Mouse (Mus musculus) cerebellum, adult 2 months (tissue): ENCODE measurements around the gene Gm38431. TPM values are rescaled to one million over a fixed set of nuclear protein-coding genes. Genes with fewer than 3 reads are reported as not detected.

Source experiments
- DNase-seq, 2 experiments: peaks; one replicate each; pipeline ENCODE4 v3.0.0; 2021
- H3K27ac ChIP-seq: fragments of 200-500 bp; 2 replicates; pipeline ENCODE4 v1.5.1; 2012; ENCODE audit warnings: low read length, control low read depth, inconsistent platforms; ENCODE audit not compliant: insufficient read depth
- H3K27me3 ChIP-seq: fragments of 200-500 bp; 2 replicates; pipeline ENCODE4 v1.6.1; 2012; ENCODE audit warnings: inconsistent platforms, mild to moderate bottlenecking, low read length, moderate library complexity; ENCODE audit not compliant: control insufficient read depth, insufficient read depth
- H3K4me1 ChIP-seq: fragments of 200-500 bp; 2 replicates; pipeline ENCODE4 v1.6.1; 2011; ENCODE audit warnings: low read length; ENCODE audit not compliant: control insufficient read depth, insufficient read depth
- H3K4me3 ChIP-seq: fragments of 200-500 bp; replicated peaks from 2 replicates; pipeline ENCODE3; 2011; ENCODE audit warnings: mild to moderate bottlenecking, low read depth, low read length, control low read depth; ENCODE audit not compliant: insufficient read depth
- CTCF ChIP-seq: fragments of 200-500 bp; IDR thresholded peaks from 2 replicates; pipeline ENCODE4 v1.5.1; 2011; ENCODE audit warnings: low read depth, mild to moderate bottlenecking, control low read depth, low read length, moderate library complexity, borderline replicate concordance; ENCODE audit not compliant: insufficient read depth
- POLR2A ChIP-seq: fragments of 200-500 bp; IDR thresholded peaks from 2 replicates; pipeline ENCODE4 v1.6.1; 2011; ENCODE audit warnings: low read length, control low read depth, borderline replicate concordance; ENCODE audit not compliant: insufficient read depth
- WGBS: fragments of 180-500 bp; shearing (Covaris S2); methylation state at CpG from one replicate; pipeline ENCODE4 v1.1.7; 2018; 5-methylcytosine and 5-hydroxymethylcytosine counted together
- polyA plus RNA-seq: library from polyadenylated mRNA; depleted of rRNA; stranded (reverse); fragments of >200 nt; gene quantifications from 2 replicates; pipeline ENCODE4 v1.2.3, GENCODE M21; 2012; rRNA removed

Gene Gm38431
- 2.6 and 4.1 TPM in 2 replicates for polyA plus RNA-seq

- Histone ChIP-seq H3K27me3 (no peaks in the 10 kb centered on the region), H3K4me3 (peak within 1 kb of the TSS; percentile 93), H3K27ac (no peak within 1 kb of the TSS), H3K4me1 (peaks cover 9% of the 10 kb centered on the region)
- TF ChIP-seq POLR2A (peak; percentile 64), CTCF (no peak)
- WGBS = under 1% methylated on average over 54 of the region's 54 CpGs
- peak; percentile 97 to 99 for DNase-seq
These were observed at the start of gene Gm38431, which contains the start of gene Raver1 for GRCm38 (mm10) chr9:21091707-21092320. Gm38431 (minus strand) TSS chr9:21091997. Raver1 (minus strand) TSS chr9:21092008.

- Histone ChIP-seq H3K27ac (no peak overlapping the region), H3K4me1 (no peaks in the 10 kb centered on the region), H3K4me3 (no peak overlapping the region), H3K27me3 (no peaks in the 10 kb centered on the region)
- TF ChIP-seq CTCF = no peak
- TF ChIP-seq POLR2A = no peak
- no peak for DNase-seq
- WGBS = 87% methylated on average over 4 of the region's 4 CpGs
These were observed 46.6 kb upstream of the Gm38431 start for GRCm38 (mm10) chr9:21138386-21138785.

GRCm38 (mm10) chr9:21137229-21137628 is 45.4 kb upstream of the Gm38431 start:
- TF ChIP-seq CTCF (peak; percentile 63), POLR2A (no peak)
- Histone ChIP-seq H3K27ac (no peak overlapping the region), H3K4me3 (no peak overlapping the region), H3K4me1 (no peaks in the 10 kb centered on the region), H3K27me3 (no peaks in the 10 kb centered on the region)
- DNase-seq = peak; percentile 47 to 58
- WGBS = 48% methylated on average over 3 of the region's 3 CpGs

- no peaks in the 10 kb centered on the region for H3K27me3 ChIP-seq
- 86% methylated on average over 6 of the region's 6 CpGs for WGBS
- no peak for TF ChIP-seq CTCF
- no peak for TF ChIP-seq POLR2A
- no peak for DNase-seq
- H3K4me1 ChIP-seq = no peaks in the 10 kb centered on the region
- H3K27ac ChIP-seq = no peak overlapping the region
- no peak overlapping the region for H3K4me3 ChIP-seq
These were observed 44.6 kb upstream of the Gm38431 start for GRCm38 (mm10) chr9:21136401-21136800.

GRCm38 (mm10) chr9:21135941-21136381 is 44.2 kb upstream of the Gm38431 start:
- DNase-seq = no peak
- TF ChIP-seq CTCF (no peak), POLR2A (no peak)
- WGBS = 64% methylated on average over 1 of the region's 1 CpGs
- no peak overlapping the region for H3K27ac ChIP-seq
- no peaks in the 10 kb centered on the region for H3K27me3 ChIP-seq
- no peaks in the 10 kb centered on the region for H3K4me1 ChIP-seq
- no peak overlapping the region for H3K4me3 ChIP-seq

- no peak overlapping the region for H3K27ac ChIP-seq
- H3K4me1 ChIP-seq = no peaks in the 10 kb centered on the region
- H3K27me3 ChIP-seq = no peaks in the 10 kb centered on the region
- WGBS = 84% methylated on average over 4 of the region's 4 CpGs
- no peak overlapping the region for H3K4me3 ChIP-seq
- no peak for DNase-seq
- TF ChIP-seq POLR2A = no peak
- TF ChIP-seq CTCF = no peak
These were observed 43.6 kb upstream of the Gm38431 start for GRCm38 (mm10) chr9:21135329-21135890.

- peak in 1 of 2 experiments; percentile 54 for DNase-seq
- H3K27ac ChIP-seq = no peak overlapping the region
- WGBS = 39% methylated on average over 9 of the region's 9 CpGs
These were observed 43.0 kb upstream of the Gm38431 start for GRCm38 (mm10) chr9:21134595-21135328.

More at GRCm38 (mm10) chr9:21134595-21135328, 43.0 kb upstream of the Gm38431 start:
- H3K4me1 ChIP-seq = no peaks in the 10 kb centered on the region
- H3K4me3 ChIP-seq = no peak overlapping the region
- no peak for TF ChIP-seq CTCF
- TF ChIP-seq POLR2A = no peak
- no peaks in the 10 kb centered on the region for H3K27me3 ChIP-seq
